Mouse (Mus musculus) forebrain, embryonic 16.5 days (tissue): Measurements from ENCODE around the gene Cntrob. TPM values are rescaled to one million over a fixed set of nuclear protein-coding genes. Genes with fewer than 3 reads are reported as not detected.

Source experiments
- ATAC-seq: fragments of 200-750 bp; cut with Nextera tagmentation; 2 replicates; pipeline ENCODE4 v1.8.0; 2017; ENCODE audit warnings: mild to moderate bottlenecking, moderate library complexity
- H3K27ac ChIP-seq: fragments of 300-500 bp; sonication (generic); 2 replicates; pipeline ENCODE4 v1.5.1; 2014; ENCODE audit warnings: low read length, control low read depth
- H3K27me3 ChIP-seq: fragments of 300-500 bp; sonication (generic); replicated peaks from 2 replicates; pipeline ENCODE4 v1.6.1; 2014; ENCODE audit warnings: low read length; ENCODE audit not compliant: control insufficient read depth, insufficient read depth
- H3K36me3 ChIP-seq: fragments of 300-500 bp; sonication (generic); 2 replicates; pipeline ENCODE4 v1.6.1; 2014; ENCODE audit not compliant: control insufficient read depth, insufficient read depth
- H3K4me1 ChIP-seq: fragments of 300-500 bp; sonication (generic); replicated peaks from 2 replicates; pipeline ENCODE4 v1.6.1; 2014; ENCODE audit warnings: low read length; ENCODE audit not compliant: control insufficient read depth, insufficient read depth
- H3K4me2 ChIP-seq: fragments of 300-500 bp; sonication (generic); 2 replicates; pipeline ENCODE4 v1.6.1; 2014; ENCODE audit warnings: mild to moderate bottlenecking, low read length, control low read depth
- H3K4me3 ChIP-seq: fragments of 300-500 bp; sonication (generic); replicated peaks from 2 replicates; pipeline ENCODE4 v1.5.1; 2014; ENCODE audit warnings: mild to moderate bottlenecking, low read length, control low read depth
- H3K9ac ChIP-seq: fragments of 300-500 bp; sonication (generic); replicated peaks from 2 replicates; pipeline ENCODE4 v1.6.1; 2014; ENCODE audit warnings: low read depth, low read length, control low read depth
- H3K9me3 ChIP-seq: fragments of 300-500 bp; sonication (generic); 2 replicates; pipeline ENCODE4 v1.6.1; 2016; ENCODE audit warnings: low read length; ENCODE audit not compliant: control insufficient read depth
- WGBS: fragments of 180-500 bp; shearing (Covaris S2); extraction: QIAGEN DNeasy Blood & Tissue Kit; methylation state at CpG from one replicate; pipeline ENCODE4 v1.1.7; 2014; 5-methylcytosine and 5-hydroxymethylcytosine counted together
- polyA plus RNA-seq: library from polyadenylated mRNA; unstranded; fragments of >200 nt; fragmentation: Nextera tagmentation; extraction: Ambion mirVana; gene quantifications from 2 replicates; pipeline ENCODE4 v1.2.1, GENCODE M21; 2015

Cntrob gene
- polyA plus RNA-seq, 1 experiment from 2014 or later, result 31.0 TPM

GRCm38 (mm10) chr11:69356544-69356943 lies 33.0 kb upstream of the Cntrob start:
- no peaks in the 10 kb centered on the region for H3K27me3 ChIP-seq
- peaks cover 83% of the 10 kb centered on the region for H3K36me3 ChIP-seq
- H3K9me3 ChIP-seq, result no peaks in the 10 kb centered on the region
- no peak overlapping the region for H3K9ac ChIP-seq
- H3K4me3 ChIP-seq, result no peak overlapping the region
- no peak overlapping the region for H3K27ac ChIP-seq
- peaks cover under 1% of the 10 kb centered on the region; the same call in 1 of the 2 replicates for H3K4me1 ChIP-seq
- no peak for ATAC-seq
- H3K4me2 ChIP-seq, result no peak overlapping the region
- 92% methylated on average over 5 of the region's 5 CpGs for WGBS

- Histone ChIP-seq H3K27me3 (no peaks in the 10 kb centered on the region), H3K4me3 (no peak overlapping the region), H3K4me1 (peaks cover 2% of the 10 kb centered on the region), H3K9me3 (no peaks in the 10 kb centered on the region), H3K27ac (no peak overlapping the region), H3K36me3 (peaks cover 54% of the 10 kb centered on the region), H3K4me2 (no peak overlapping the region), H3K9ac (no peak overlapping the region)
- no peak for ATAC-seq
- WGBS, result 89% methylated on average over 26 of the region's 26 CpGs
Measured at GRCm38 (mm10) chr11:69346441-69346840, 22.9 kb upstream of the Cntrob start.

- Histone ChIP-seq H3K27me3 (no peaks in the 10 kb centered on the region), H3K4me1 (peaks cover 15% of the 10 kb centered on the region), H3K9me3 (no peaks in the 10 kb centered on the region), H3K27ac (peak within 1 kb of the TSS; percentile 91), H3K4me2 (peak within 1 kb of the TSS; percentile 94), H3K4me3 (peak within 1 kb of the TSS; percentile 68), H3K36me3 (peaks cover 8% of the 10 kb centered on the region), H3K9ac (peak within 1 kb of the TSS; percentile 82)
- peak; percentile 94 for ATAC-seq
- WGBS, result under 1% methylated on average over 99 of the region's 99 CpGs
Measured at GRCm38 (mm10) chr11:69340161-69341131, 16.9 kb upstream of the Cntrob start, which contains the start of gene Rnf227. Gene Rnf227 (plus strand): TSS chr11:69340461.

GRCm38 (mm10) chr11:69334796-69335195 lies 11.2 kb upstream of the Cntrob start:
- 60% methylated on average over 4 of the region's 4 CpGs for WGBS
- no peak overlapping the region for H3K9ac ChIP-seq
- no peak overlapping the region for H3K27ac ChIP-seq
- H3K4me1 ChIP-seq, result peaks cover 16% of the 10 kb centered on the region
- no peak for ATAC-seq
- H3K27me3 ChIP-seq, result no peaks in the 10 kb centered on the region
- H3K4me2 ChIP-seq, result no peak overlapping the region
- H3K4me3 ChIP-seq, result no peak overlapping the region
- no peaks in the 10 kb centered on the region for H3K9me3 ChIP-seq
- no peaks in the 10 kb centered on the region for H3K36me3 ChIP-seq

GRCm38 (mm10) chr11:69333922-69334321 lies 10.3 kb upstream of the Cntrob start:
- Histone ChIP-seq H3K4me1 (peaks cover 14% of the 10 kb centered on the region), H3K9ac (no peak overlapping the region), H3K4me3 (no peak overlapping the region), H3K9me3 (no peaks in the 10 kb centered on the region), H3K27ac (no peak overlapping the region), H3K4me2 (no peak overlapping the region), H3K27me3 (no peaks in the 10 kb centered on the region), H3K36me3 (no peaks in the 10 kb centered on the region)
- WGBS, result 79% methylated on average over 3 of the region's 3 CpGs
- no peak for ATAC-seq

GRCm38 (mm10) chr11:69332713-69333253 lies 9.2 kb upstream of the Cntrob start:
- 44% methylated on average over 8 of the region's 8 CpGs for WGBS
- H3K4me1 ChIP-seq, result peaks cover 14% of the 10 kb centered on the region
- ATAC-seq, result no peak
- H3K36me3 ChIP-seq, result no peaks in the 10 kb centered on the region
- no peak overlapping the region for H3K9ac ChIP-seq
- H3K4me2 ChIP-seq, result peak overlapping the region; percentile 72
- H3K27ac ChIP-seq, result peak overlapping the region; percentile 89
- no peaks in the 10 kb centered on the region for H3K27me3 ChIP-seq
- no peak overlapping the region for H3K4me3 ChIP-seq
- no peaks in the 10 kb centered on the region for H3K9me3 ChIP-seq

- Histone ChIP-seq H3K4me3 (peak overlapping the region; percentile 47), H3K4me1 (peaks cover 16% of the 10 kb centered on the region), H3K9ac (peak overlapping the region; percentile 58), H3K27ac (peak overlapping the region; percentile 89), H3K9me3 (no peaks in the 10 kb centered on the region), H3K27me3 (no peaks in the 10 kb centered on the region), H3K36me3 (no peaks in the 10 kb centered on the region), H3K4me2 (peak overlapping the region; percentile 72)
- WGBS, result 1% methylated on average over 24 of the region's 24 CpGs
- ATAC-seq, result peak; percentile 87
Measured at GRCm38 (mm10) chr11:69331929-69332405, 8.4 kb upstream of the Cntrob start.

- Histone ChIP-seq H3K27ac (no peak overlapping the region), H3K9ac (no peak overlapping the region), H3K36me3 (no peaks in the 10 kb centered on the region), H3K4me3 (no peak overlapping the region), H3K4me2 (peak overlapping the region; percentile 72; the same call in 1 of the 2 replicates), H3K9me3 (no peaks in the 10 kb centered on the region), H3K4me1 (peaks cover 22% of the 10 kb centered on the region), H3K27me3 (no peaks in the 10 kb centered on the region)
- ATAC-seq, result no peak
- WGBS, result 94% methylated on average over 6 of the region's 6 CpGs
Measured at GRCm38 (mm10) chr11:69331152-69331551, 7.6 kb upstream of the Cntrob start.

GRCm38 (mm10) chr11:69328517-69328916 lies 4.9 kb upstream of the Cntrob start:
- no peak overlapping the region for H3K4me2 ChIP-seq
- H3K27ac ChIP-seq, result no peak overlapping the region
- H3K9me3 ChIP-seq, result no peaks in the 10 kb centered on the region
- no peak for ATAC-seq
- H3K36me3 ChIP-seq, result no peaks in the 10 kb centered on the region
- H3K4me3 ChIP-seq, result no peak overlapping the region
- H3K4me1 ChIP-seq, result peaks cover 38% of the 10 kb centered on the region
- 94% methylated on average over 6 of the region's 6 CpGs for WGBS
- no peak overlapping the region for H3K9ac ChIP-seq
- H3K27me3 ChIP-seq, result no peaks in the 10 kb centered on the region
